In genomic region chr15:96283141-96283540, GRCm38 (mm10) we compare ENCODE assay signal across 9 mouse cellular contexts. TPM values are rescaled to one million over a fixed set of nuclear protein-coding genes. Genes with fewer than 3 reads are reported as not detected.
DNase-seq lines count a peak whose midpoint lies in the region; ATAC-seq lines count a peak whose summit lies in the region.
"Had no signal": no experiment of that assay in that cellular context is flagged by ENCODE, and none has a peak within 500 bp of the region (broad histone marks: within the 10 kb centered on the region; RNA-seq: fewer than 3 reads in every experiment).

No protein-coding gene starts in this region.

- peaks cover 11% of the 10 kb centered on the region for H3K36me3 ChIP-seq in heart, embryonic 15.5 days
- H3K36me3 ChIP-seq in embryonic facial prominence, embryonic 11.5 days (replicated peaks; ENCODE audit: control insufficient read depth, insufficient read depth, low read depth, low read length), result peaks cover 2% of the 10 kb centered on the region; the same call in 1 of the 2 replicates
- H3K36me3 ChIP-seq in hindbrain, embryonic 16.5 days (ENCODE audit: control insufficient read depth, insufficient read depth, low read length), result peaks cover 2% of the 10 kb centered on the region; the same call in 1 of the 2 replicates
- H3K36me3 ChIP-seq in midbrain, embryonic 15.5 days (replicated peaks), result 0 out of 2 replicates have a peak, but pooled peaks cover 3% of the 10 kb centered on the region

- 66% methylated on average over 8 of the region's 8 CpGs for WGBS in heart, embryonic 15.5 days
- WGBS in embryonic facial prominence, embryonic 11.5 days, result 80% methylated on average over 8 of the region's 8 CpGs
- 31% methylated on average over 8 of the region's 8 CpGs for WGBS in hindbrain, embryonic 16.5 days
- 34% methylated on average over 8 of the region's 8 CpGs for WGBS in midbrain, embryonic 15.5 days

- no peak for ATAC-seq in heart, embryonic 15.5 days (replicated peaks; ENCODE audit: insufficient number of reproducible peaks, insufficient read depth, low FRiP score, low read depth)
- no peak for ATAC-seq in embryonic facial prominence, embryonic 11.5 days (replicated peaks; ENCODE audit: insufficient number of reproducible peaks, low FRiP score, low TSS enrichment, low read depth)
- no peak for ATAC-seq in hindbrain, embryonic 16.5 days
- no peak for ATAC-seq in midbrain, embryonic 15.5 days (replicated peaks)

- H3K27ac ChIP-seq in heart, embryonic 15.5 days, result no peak overlapping the region
- no peak overlapping the region for H3K27ac ChIP-seq in embryonic facial prominence, embryonic 11.5 days (replicated peaks; ENCODE audit: low read depth, low read length)
- H3K27ac ChIP-seq in hindbrain, embryonic 16.5 days (ENCODE audit: low read depth, low read length), result peak overlapping the region; percentile 40; the same call in 1 of the 2 replicates
- peak overlapping the region; percentile 100 for H3K27ac ChIP-seq in midbrain, embryonic 15.5 days

- no peak overlapping the region for H3K9ac ChIP-seq in heart, embryonic 15.5 days
- no peak overlapping the region for H3K9ac ChIP-seq in embryonic facial prominence, embryonic 11.5 days (replicated peaks; ENCODE audit: low read length)
- H3K9ac ChIP-seq in hindbrain, embryonic 16.5 days (ENCODE audit: low read depth, low read length), result peak overlapping the region; percentile 41; the same call in 1 of the 2 replicates
- H3K9ac ChIP-seq in midbrain, embryonic 15.5 days, result peak overlapping the region; percentile 37; the same call in 1 of the 2 replicates

- peak overlapping the region; percentile 82 for H3K4me2 ChIP-seq in heart, embryonic 15.5 days
- 0 out of 2 replicates have a peak overlapping the region, but pooled peaks have one; percentile 4 for H3K4me2 ChIP-seq in embryonic facial prominence, embryonic 11.5 days (ENCODE audit: low read depth, low read length)
- H3K4me2 ChIP-seq in hindbrain, embryonic 16.5 days (ENCODE audit: low read length), result peak overlapping the region; percentile 74
- H3K4me2 ChIP-seq in midbrain, embryonic 15.5 days, result peak overlapping the region; percentile 87

- DNase-seq in heart, postnatal 10 days, result no peak
- no peak for DNase-seq in embryonic facial prominence, embryonic 11.5 days (ENCODE audit: low spot score)
- no peak for DNase-seq in adrenal gland, adult 18-20 months (ENCODE audit: low spot score in 2 of 2)
- no peak for DNase-seq in MN1 (ENCODE audit: low spot score)
- DNase-seq in adrenal gland, postnatal 10 days, result no peak
- DNase-seq: cerebellum, adult 11-12 months had no signal

- peak overlapping the region; percentile 92 for H3K4me3 ChIP-seq in heart, embryonic 15.5 days
- H3K4me3 ChIP-seq in embryonic facial prominence, embryonic 11.5 days (ENCODE audit: low read depth, low read length), result no peak overlapping the region
- H3K4me3 ChIP-seq in hindbrain, embryonic 16.5 days (ENCODE audit: low read length), result peak overlapping the region; percentile 80
- peak overlapping the region; percentile 68 for H3K4me3 ChIP-seq in midbrain, embryonic 15.5 days

- intact Hi-C loops in heart, postnatal 10 days (cut with DNase I), result loop anchor here (2.0 to 5.0 kb wide), 2 partner anchors 98 to 151 kb away; no protein-coding TSS in a partner anchor

- peaks cover 33% of the 10 kb centered on the region for H3K4me1 ChIP-seq in heart, embryonic 15.5 days (replicated peaks)
- H3K4me1 ChIP-seq in embryonic facial prominence, embryonic 11.5 days (ENCODE audit: control insufficient read depth, insufficient read depth, low read length), result no peaks in the 10 kb centered on the region
- peaks cover 14% of the 10 kb centered on the region for H3K4me1 ChIP-seq in hindbrain, embryonic 16.5 days (ENCODE audit: control insufficient read depth, insufficient read depth, low read depth, low read length)
- H3K4me1 ChIP-seq in midbrain, embryonic 15.5 days, result peaks cover 28% of the 10 kb centered on the region

- no peaks in the 10 kb centered on the region for H3K9me3 ChIP-seq in heart, embryonic 15.5 days (replicated peaks)
- H3K9me3 ChIP-seq in embryonic facial prominence, embryonic 11.5 days (replicated peaks; ENCODE audit: control insufficient read depth, low read length), result no peaks in the 10 kb centered on the region
- no peaks in the 10 kb centered on the region for H3K9me3 ChIP-seq in hindbrain, embryonic 16.5 days (ENCODE audit: control insufficient read depth, low read length)
- H3K9me3 ChIP-seq in midbrain, embryonic 15.5 days, result no peaks in the 10 kb centered on the region

- H3K27me3 ChIP-seq in heart, embryonic 15.5 days, result no peaks in the 10 kb centered on the region
- H3K27me3 ChIP-seq in embryonic facial prominence, embryonic 11.5 days (ENCODE audit: control insufficient read depth, insufficient read depth, low read length), result no peaks in the 10 kb centered on the region
- no peaks in the 10 kb centered on the region for H3K27me3 ChIP-seq in hindbrain, embryonic 16.5 days (replicated peaks; ENCODE audit: control insufficient read depth, insufficient read depth, low read length)
- H3K27me3 ChIP-seq in midbrain, embryonic 15.5 days (replicated peaks), result no peaks in the 10 kb centered on the region

RNA-seq across cellular contexts. Expression of gene Arid2, which starts 4.2 kb away (rescaled TPM):
- 11.6 and 15.0 TPM in 2 replicates for polyA plus RNA-seq in heart, embryonic 15.5 days (2015; fragmentation: Nextera tagmentation; extraction: Ambion mirVana)
- total RNA-seq in heart, postnatal 10 days (2021), result 10 to 100 TPM; 40.0 to 42.5 TPM
- polyA plus RNA-seq in embryonic facial prominence, embryonic 11.5 days (2014; fragmentation: Nextera tagmentation; extraction: Ambion mirVana), result 35.5 and 39.3 TPM in 2 replicates
- polyA plus RNA-seq in hindbrain, embryonic 16.5 days (2015; fragmentation: Nextera tagmentation; extraction: Ambion mirVana), result 15.0 and 17.5 TPM in 2 replicates
- 21.1 and 22.9 TPM in 2 replicates for polyA plus RNA-seq in midbrain, embryonic 15.5 days (2015; fragmentation: Nextera tagmentation; extraction: Ambion mirVana)
- 10 to 100 TPM; 23.2 to 35.6 TPM for total RNA-seq in adrenal gland, adult 18-20 months (2021)
- 10 to 100 TPM; 39.9 to 52.9 TPM for total RNA-seq in adrenal gland, postnatal 10 days (2021)

Comparison
In these comparisons a context has a peak if more than half of its experiments do, and no peak if none do; other contexts are left out.
1. H3K27ac ChIP-seq: peak in hindbrain, embryonic 16.5 days (single experiment) and midbrain, embryonic 15.5 days (single experiment); none in heart, embryonic 15.5 days (single experiment) and embryonic facial prominence, embryonic 11.5 days (single experiment).
2. H3K4me2 ChIP-seq: peak in every context shown above with its lines; median percentile 87 in midbrain, embryonic 15.5 days; 82 in heart, embryonic 15.5 days; 74 in hindbrain, embryonic 16.5 days; 4 in embryonic facial prominence, embryonic 11.5 days.
3. H3K9ac ChIP-seq: peak in hindbrain, embryonic 16.5 days (single experiment) and midbrain, embryonic 15.5 days (single experiment); none in heart, embryonic 15.5 days (single experiment) and embryonic facial prominence, embryonic 11.5 days (single experiment).